Mouse (Mus musculus): Measurements from ENCODE around the gene Gpd2. TPM values are rescaled to one million over a fixed set of nuclear protein-coding genes. Genes with fewer than 3 reads are reported as not detected.

Gene Gpd2
- polyA plus RNA-seq, 1 experiment, result 220 TPM

- TF ChIP-seq POLR2A (IDR thresholded peaks at IDR 0.05; ENCODE audit: control insufficient read depth, low read depth, low read length), result no peak
- TF ChIP-seq CTCF (IDR thresholded peaks at IDR 0.05; ENCODE audit: control insufficient read depth, insufficient read depth, insufficient replicate concordance, low read depth, low read length), result no peak
- H3K27me3 ChIP-seq (ENCODE audit: control insufficient read depth, insufficient read depth, low read length), result no peaks in the 10 kb centered on the region
- no peak overlapping the region for H3K4me3 ChIP-seq (ENCODE audit: control insufficient read depth, low read depth, low read length)
- H3K4me1 ChIP-seq (ENCODE audit: control insufficient read depth, insufficient read depth, low read length), result no peaks in the 10 kb centered on the region
- no peaks in the 10 kb centered on the region for H3K36me3 ChIP-seq (ENCODE audit: control insufficient read depth, insufficient read depth, low read length)
- H3K27ac ChIP-seq (ENCODE audit: control insufficient read depth, insufficient read depth, low read depth, low read length), result no peak overlapping the region
Measured at GRCm38 (mm10) chr2:57223288-57224026, 14.0 kb upstream of the Gpd2 start.

DNA sequence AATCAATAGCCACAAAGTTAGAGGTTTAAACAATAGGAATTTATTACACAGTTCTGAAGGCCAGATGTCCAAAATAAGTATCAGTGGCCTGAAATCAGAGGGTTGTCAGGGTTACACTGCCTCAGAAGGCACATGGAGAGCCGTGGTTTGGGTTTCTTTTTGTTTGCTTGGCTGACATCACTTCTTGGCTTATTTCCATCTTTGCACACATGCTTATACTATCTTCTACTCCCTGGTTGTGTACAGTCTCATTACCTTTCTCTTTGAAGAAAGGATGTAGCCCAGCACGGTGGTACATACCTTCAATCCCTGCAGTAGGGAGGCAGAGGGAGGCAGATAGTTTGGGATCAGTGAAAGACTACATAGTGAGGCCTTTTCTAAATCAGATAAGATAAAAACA lies 12.2 kb upstream of the Gpd2 start:
- no peak overlapping the region for H3K27ac ChIP-seq (ENCODE audit: control insufficient read depth, insufficient read depth, low read depth, low read length)
- no peaks in the 10 kb centered on the region for H3K36me3 ChIP-seq (ENCODE audit: control insufficient read depth, insufficient read depth, low read length)
- no peaks in the 10 kb centered on the region for H3K4me1 ChIP-seq (ENCODE audit: control insufficient read depth, insufficient read depth, low read length)
- H3K27me3 ChIP-seq (ENCODE audit: control insufficient read depth, insufficient read depth, low read length), result no peaks in the 10 kb centered on the region
- TF ChIP-seq POLR2A (IDR thresholded peaks at IDR 0.05; ENCODE audit: control insufficient read depth, low read depth, low read length), result no peak
- no peak for TF ChIP-seq CTCF (IDR thresholded peaks at IDR 0.05; ENCODE audit: control insufficient read depth, insufficient read depth, insufficient replicate concordance, low read depth, low read length)
- no peak overlapping the region for H3K4me3 ChIP-seq (ENCODE audit: control insufficient read depth, low read depth, low read length)

DNA sequence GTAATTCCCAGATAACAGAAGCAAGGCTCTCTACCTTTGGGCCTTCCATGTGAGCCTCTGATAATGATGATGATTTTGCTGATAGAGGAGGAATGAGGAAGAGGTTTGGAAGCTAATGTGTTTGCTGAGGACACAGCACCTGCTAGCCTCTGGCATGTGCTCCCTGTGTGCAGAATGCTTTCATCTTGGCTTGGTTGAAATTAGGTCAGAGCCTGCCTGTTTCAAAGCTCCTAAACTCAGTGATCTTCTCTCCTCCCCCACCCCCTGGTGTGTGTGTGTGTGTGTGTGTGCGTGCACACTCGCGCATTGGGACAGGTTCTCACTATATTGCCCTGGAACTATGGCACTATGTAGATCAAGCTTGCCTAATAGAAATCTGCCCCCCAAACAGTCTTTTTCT lies 10.0 kb upstream of the Gpd2 start:
- H3K27me3 ChIP-seq (ENCODE audit: control insufficient read depth, insufficient read depth, low read length), result no peaks in the 10 kb centered on the region
- H3K4me1 ChIP-seq (ENCODE audit: control insufficient read depth, insufficient read depth, low read length), result no peaks in the 10 kb centered on the region
- no peak overlapping the region for H3K4me3 ChIP-seq (ENCODE audit: control insufficient read depth, low read depth, low read length)
- no peak overlapping the region for H3K27ac ChIP-seq (ENCODE audit: control insufficient read depth, insufficient read depth, low read depth, low read length)
- no peak for TF ChIP-seq CTCF (IDR thresholded peaks at IDR 0.05; ENCODE audit: control insufficient read depth, insufficient read depth, insufficient replicate concordance, low read depth, low read length)
- no peak for TF ChIP-seq POLR2A (IDR thresholded peaks at IDR 0.05; ENCODE audit: control insufficient read depth, low read depth, low read length)
- H3K36me3 ChIP-seq (ENCODE audit: control insufficient read depth, insufficient read depth, low read length), result no peaks in the 10 kb centered on the region

- Histone ChIP-seq H3K4me1 (ENCODE audit: control insufficient read depth, insufficient read depth, low read length) (no peaks in the 10 kb centered on the region), H3K27ac (ENCODE audit: control insufficient read depth, insufficient read depth, low read depth, low read length) (no peak overlapping the region), H3K4me3 (ENCODE audit: control insufficient read depth, low read depth, low read length) (no peak overlapping the region), H3K27me3 (ENCODE audit: control insufficient read depth, insufficient read depth, low read length) (no peaks in the 10 kb centered on the region), H3K36me3 (ENCODE audit: control insufficient read depth, insufficient read depth, low read length) (no peaks in the 10 kb centered on the region)
- TF ChIP-seq POLR2A (IDR thresholded peaks at IDR 0.05; ENCODE audit: control insufficient read depth, low read depth, low read length) (no peak), CTCF (IDR thresholded peaks at IDR 0.05; ENCODE audit: control insufficient read depth, insufficient read depth, insufficient replicate concordance, low read depth, low read length) (no peak)
Measured at GRCm38 (mm10) chr2:57229647-57230240, 7.7 kb upstream of the Gpd2 start.

DNA sequence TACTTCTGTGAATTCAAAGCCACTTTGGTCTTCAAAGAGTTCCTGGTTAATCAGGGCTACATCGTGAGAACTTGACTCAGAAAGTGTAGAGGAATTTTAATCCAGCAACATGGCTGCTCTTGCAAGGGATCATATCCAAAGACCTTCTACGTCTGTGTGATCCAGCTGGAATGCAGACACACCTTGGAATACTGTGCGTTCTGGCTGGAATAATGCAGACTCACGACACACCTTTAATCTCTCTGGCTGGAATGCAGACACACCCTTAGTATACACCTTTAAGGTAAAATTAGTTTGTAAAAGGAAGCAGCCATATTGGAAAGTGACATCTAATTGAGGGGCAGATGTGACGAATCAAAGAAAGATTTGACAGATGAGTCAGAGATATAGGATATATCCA lies 6.0 kb upstream of the Gpd2 start:
- no peaks in the 10 kb centered on the region for H3K27me3 ChIP-seq (ENCODE audit: control insufficient read depth, insufficient read depth, low read length)
- TF ChIP-seq POLR2A (IDR thresholded peaks at IDR 0.05; ENCODE audit: control insufficient read depth, low read depth, low read length), result no peak
- TF ChIP-seq CTCF (IDR thresholded peaks at IDR 0.05; ENCODE audit: control insufficient read depth, insufficient read depth, insufficient replicate concordance, low read depth, low read length), result no peak
- H3K4me1 ChIP-seq (ENCODE audit: control insufficient read depth, insufficient read depth, low read length), result no peaks in the 10 kb centered on the region
- H3K27ac ChIP-seq (ENCODE audit: control insufficient read depth, insufficient read depth, low read depth, low read length), result no peak overlapping the region
- no peaks in the 10 kb centered on the region for H3K36me3 ChIP-seq (ENCODE audit: control insufficient read depth, insufficient read depth, low read length)
- H3K4me3 ChIP-seq (ENCODE audit: control insufficient read depth, low read depth, low read length), result no peak overlapping the region

- peaks cover under 1% of the 10 kb centered on the region for H3K4me1 ChIP-seq (ENCODE audit: control insufficient read depth, insufficient read depth, low read length)
- no peak overlapping the region for H3K4me3 ChIP-seq (ENCODE audit: control insufficient read depth, low read depth, low read length)
- TF ChIP-seq CTCF (IDR thresholded peaks at IDR 0.05; ENCODE audit: control insufficient read depth, insufficient read depth, insufficient replicate concordance, low read depth, low read length), result no peak
- TF ChIP-seq POLR2A (IDR thresholded peaks at IDR 0.05; ENCODE audit: control insufficient read depth, low read depth, low read length), result no peak
- H3K36me3 ChIP-seq (ENCODE audit: control insufficient read depth, insufficient read depth, low read length), result no peaks in the 10 kb centered on the region
- H3K27ac ChIP-seq (ENCODE audit: control insufficient read depth, insufficient read depth, low read depth, low read length), result no peak overlapping the region
- H3K27me3 ChIP-seq (ENCODE audit: control insufficient read depth, insufficient read depth, low read length), result no peaks in the 10 kb centered on the region
Measured at GRCm38 (mm10) chr2:57232328-57232727, 5.1 kb upstream of the Gpd2 start.

GRCm38 (mm10) chr2:57236246-57236645 lies 1.2 kb upstream of the Gpd2 start:
- no peaks in the 10 kb centered on the region for H3K27me3 ChIP-seq (ENCODE audit: control insufficient read depth, insufficient read depth, low read length)
- no peak overlapping the region for H3K4me3 ChIP-seq (ENCODE audit: control insufficient read depth, low read depth, low read length)
- TF ChIP-seq CTCF (IDR thresholded peaks at IDR 0.05; ENCODE audit: control insufficient read depth, insufficient read depth, insufficient replicate concordance, low read depth, low read length) (no peak), POLR2A (IDR thresholded peaks at IDR 0.05; ENCODE audit: control insufficient read depth, low read depth, low read length) (no peak)
- H3K4me1 ChIP-seq (ENCODE audit: control insufficient read depth, insufficient read depth, low read length), result peaks cover 12% of the 10 kb centered on the region
- no peaks in the 10 kb centered on the region for H3K36me3 ChIP-seq (ENCODE audit: control insufficient read depth, insufficient read depth, low read length)
- no peak overlapping the region for H3K27ac ChIP-seq (ENCODE audit: control insufficient read depth, insufficient read depth, low read depth, low read length)
